Mouse (Mus musculus) liver, adult 2 months (tissue): ENCODE data around the gene Col26a1.

Experiments
- CTCF ChIP-seq: fragments of 200-500 bp; IDR thresholded peaks from 2 replicates; pipeline ENCODE4 v1.5.1; 2011; ENCODE audit warnings: low read depth, low read length, control low read depth
- POLR2A ChIP-seq: fragments of 200-500 bp; IDR thresholded peaks from 2 replicates; pipeline ENCODE4 v1.6.1; 2011; ENCODE audit warnings: low read length, control low read depth; ENCODE audit not compliant: insufficient read depth; ENCODE audit errors: extremely low read depth

GRCm38 (mm10) chr5:136738918-136739317 lies 144.1 kb downstream of the Col26a1 start:
- no peak for TF ChIP-seq CTCF
- no peak for TF ChIP-seq POLR2A
